Mouse (Mus musculus): ENCODE measurements around the gene Gpatch8. TPM values are rescaled to one million over a fixed set of nuclear protein-coding genes. Genes with fewer than 3 reads are reported as not detected.
A peak's percentile ranks its signal among the peaks of the same experiment; 100 is the strongest.

Gpatch8 gene
- total and polyA plus RNA-seq, 3 experiments, result 17.9 to 29.7 (median 25.8) TPM

GRCm38 (mm10) chr11:102602816-102603495 is 46.8 kb upstream of the Gpatch8 start:
- TF ChIP-seq TBP (IDR thresholded peaks at IDR 0.05; ENCODE audit: low read depth, low read length) (no peak), POLR2AphosphoS2 (IDR thresholded peaks at IDR 0.05; ENCODE audit: low read length) (no peak), JUND (IDR thresholded peaks at IDR 0.05; ENCODE audit: low read depth, low read length) (no peak), KAT2A (conservative IDR thresholded peaks at IDR 0.05; ENCODE audit: low read depth, low read length) (no peak), SIN3A (IDR thresholded peaks at IDR 0.05; ENCODE audit: low read length) (no peak), CTCF (IDR thresholded peaks at IDR 0.05 in 2 of 3, conservative IDR thresholded peaks at IDR 0.05 in 1 of 3; ENCODE audit: control insufficient read depth in 1 of 3, insufficient read depth in 1 of 3, low read depth in 2 of 3, low read length in 3 of 3, poor library complexity in 1 of 3, severe bottlenecking in 1 of 3) (no peak), RAD21 (IDR thresholded peaks at IDR 0.05; ENCODE audit: low read depth, low read length) (no peak), HCFC1 (IDR thresholded peaks at IDR 0.05; ENCODE audit: low read depth, low read length) (no peak), ELF1 (IDR thresholded peaks at IDR 0.05; ENCODE audit: low read depth, low read length) (no peak), MEF2A (IDR thresholded peaks at IDR 0.05; ENCODE audit: extremely low read depth, insufficient replicate concordance, low read depth, low read length, poor library complexity, severe bottlenecking) (no peak), USF2 (IDR thresholded peaks at IDR 0.05; ENCODE audit: borderline replicate concordance in 1 of 2, insufficient read depth in 1 of 2, low read depth in 1 of 2, low read length in 2 of 2) (no peak), BHLHE40 (IDR thresholded peaks at IDR 0.05; ENCODE audit: borderline replicate concordance, low read depth, low read length) (no peak), MAFK (IDR thresholded peaks at IDR 0.05; ENCODE audit: borderline replicate concordance, low read depth, low read length) (no peak), TCF12 (IDR thresholded peaks at IDR 0.05; ENCODE audit: low read depth, low read length) (no peak), GABPA (IDR thresholded peaks at IDR 0.05; ENCODE audit: low read depth, low read length) (no peak), MAX (IDR thresholded peaks at IDR 0.05; ENCODE audit: low read length) (no peak), NELFE (IDR thresholded peaks at IDR 0.05; ENCODE audit: low read depth, low read length) (no peak)
- H3K36me3 ChIP-seq (ENCODE audit: control insufficient read depth in 1 of 2, insufficient read depth in 2 of 2, low read length in 2 of 2), result no peaks in the 10 kb centered on the region
- no peak for DNase-seq (ENCODE audit: low read depth, low spot score)
- H3K9me3 ChIP-seq (replicated peaks; ENCODE audit: insufficient read depth, low read length), result no peaks in the 10 kb centered on the region
- H3K4me1 ChIP-seq (ENCODE audit: control insufficient read depth in 1 of 2, insufficient read depth in 2 of 2, low read length in 2 of 2), result no peaks in the 10 kb centered on the region
- H3K27ac ChIP-seq (ENCODE audit: control insufficient read depth, low read depth, low read length), result no peak overlapping the region
- no peak overlapping the region for H3K9ac ChIP-seq (ENCODE audit: control insufficient read depth, low read depth, low read length, poor library complexity, severe bottlenecking)
- no peaks in the 10 kb centered on the region for H3K79me2 ChIP-seq (ENCODE audit: control insufficient read depth, insufficient read depth, low read length, poor library complexity)
- peaks cover 3 to 4% of the 10 kb centered on the region in 2 experiments; a peak in 3 of 4 replicates for H3K27me3 ChIP-seq (ENCODE audit: control insufficient read depth in 1 of 2, insufficient read depth in 2 of 2, low read length in 2 of 2)
- H3K4me3 ChIP-seq (ENCODE audit: control insufficient read depth in 1 of 2, insufficient read depth in 1 of 2, low read depth in 2 of 2, low read length in 2 of 2), result no peak overlapping the region

GRCm38 (mm10) chr11:102599912-102600311 is 43.7 kb upstream of the Gpatch8 start:
- no peaks in the 10 kb centered on the region for H3K36me3 ChIP-seq (ENCODE audit: control insufficient read depth in 1 of 2, insufficient read depth in 2 of 2, low read length in 2 of 2)
- DNase-seq (ENCODE audit: low read depth, low spot score), result peak; percentile 64
- no peaks in the 10 kb centered on the region for H3K9me3 ChIP-seq (replicated peaks; ENCODE audit: insufficient read depth, low read length)
- H3K79me2 ChIP-seq (ENCODE audit: control insufficient read depth, insufficient read depth, low read length, poor library complexity), result no peaks in the 10 kb centered on the region
- peaks cover 19% of the 10 kb centered on the region in 2 experiments for H3K27me3 ChIP-seq (ENCODE audit: control insufficient read depth in 1 of 2, insufficient read depth in 2 of 2, low read length in 2 of 2)
- no peaks in the 10 kb centered on the region for H3K4me1 ChIP-seq (ENCODE audit: control insufficient read depth in 1 of 2, insufficient read depth in 2 of 2, low read length in 2 of 2)
- no peak overlapping the region for H3K9ac ChIP-seq (ENCODE audit: control insufficient read depth, low read depth, low read length, poor library complexity, severe bottlenecking)
- H3K27ac ChIP-seq (ENCODE audit: control insufficient read depth, low read depth, low read length), result no peak overlapping the region
- no peak overlapping the region for H3K4me3 ChIP-seq (ENCODE audit: control insufficient read depth in 1 of 2, insufficient read depth in 1 of 2, low read depth in 2 of 2, low read length in 2 of 2)
- TF ChIP-seq CTCF (IDR thresholded peaks at IDR 0.05 in 2 of 3, conservative IDR thresholded peaks at IDR 0.05 in 1 of 3; ENCODE audit: control insufficient read depth in 1 of 3, insufficient read depth in 1 of 3, low read depth in 2 of 3, low read length in 3 of 3, poor library complexity in 1 of 3, severe bottlenecking in 1 of 3) (peak; percentile 24 to 58 (median 58); a peak in 4 of 6 replicates), GABPA (IDR thresholded peaks at IDR 0.05; ENCODE audit: low read depth, low read length) (no peak), RAD21 (IDR thresholded peaks at IDR 0.05; ENCODE audit: low read depth, low read length) (peak; percentile 41), SMC3 (IDR thresholded peaks at IDR 0.05; ENCODE audit: low read depth, low read length) (peak; percentile 53)
